Comparison of ENCODE assay signal across 8 mouse cellular contexts in genomic region chr2:25574136-25574535, GRCm38 (mm10). TPM values are rescaled to one million over a fixed set of nuclear protein-coding genes. Genes with fewer than 3 reads are reported as not detected.
DNase-seq lines count a peak whose midpoint lies in the region; ATAC-seq and TF ChIP-seq lines count a peak whose summit lies in the region.

No protein-coding gene starts in this region.

- no peak for DNase-seq in heart, adult 18-20 months
- DNase-seq in left cerebral cortex, postnatal 36 days (ENCODE audit: low spot score in 2 of 2) = no peak
- DNase-seq in right cerebral cortex, postnatal 36 days (ENCODE audit: low spot score in 2 of 2) = no peak

- no peak for TF ChIP-seq POLR2A in embryonic fibroblast, embryonic 13.5 days (IDR thresholded peaks at IDR 0.05; ENCODE audit: low read depth, low read length)

- intact Hi-C loops in left cerebral cortex, postnatal 36 days (cut with DNase I) = no loop called here

- H3K4me2 ChIP-seq in heart, embryonic 16.5 days (ENCODE audit: low read depth, low read length) = peak overlapping the region; percentile 82
- peak overlapping the region; percentile 83 for H3K4me2 ChIP-seq in liver, embryonic 12.5 days

- no peak for ATAC-seq in heart, embryonic 16.5 days (replicated peaks; ENCODE audit: extremely low read depth, insufficient read depth, low FRiP score)
- ATAC-seq in liver, embryonic 12.5 days = no peak
- ATAC-seq in activated CD4-positive, CD25-positive, alpha-beta regulatory T cell, adult 4 months = no peak

- H3K27me3 ChIP-seq in heart, embryonic 16.5 days (ENCODE audit: control insufficient read depth, insufficient read depth, low read length) = peaks cover 31% of the 10 kb centered on the region
- H3K27me3 ChIP-seq in E14TG2a.4 (ENCODE audit: insufficient read depth, low read length) = peaks cover 39% of the 10 kb centered on the region
- peaks cover 39% of the 10 kb centered on the region for H3K27me3 ChIP-seq in liver, embryonic 12.5 days (replicated peaks)

- H3K9ac ChIP-seq in heart, embryonic 16.5 days (ENCODE audit: low read length) = peak overlapping the region; percentile 72
- peak overlapping the region; percentile 70 for H3K9ac ChIP-seq in liver, embryonic 12.5 days

- no peak for TF ChIP-seq CTCF in E14TG2a.4 (conservative IDR thresholded peaks at IDR 0.05; ENCODE audit: low read length)
- TF ChIP-seq CTCF in embryonic fibroblast, embryonic 13.5 days (IDR thresholded peaks at IDR 0.05; ENCODE audit: borderline replicate concordance, insufficient read depth, low read length) = no peak

- peaks cover 7% of the 10 kb centered on the region; the same call in 1 of the 2 replicates for H3K36me3 ChIP-seq in heart, embryonic 16.5 days (ENCODE audit: control insufficient read depth, insufficient read depth)
- H3K36me3 ChIP-seq in E14TG2a.4 (ENCODE audit: insufficient read depth, low read length) = peaks cover 41% of the 10 kb centered on the region
- peaks cover 28% of the 10 kb centered on the region for H3K36me3 ChIP-seq in liver, embryonic 12.5 days

- peaks cover 32% of the 10 kb centered on the region for H3K4me1 ChIP-seq in heart, embryonic 16.5 days (ENCODE audit: control insufficient read depth, insufficient read depth, low read length)
- peaks cover 53% of the 10 kb centered on the region for H3K4me1 ChIP-seq in E14TG2a.4 (replicated peaks; ENCODE audit: low read depth, low read length)
- peaks cover 6% of the 10 kb centered on the region; the same call in 1 of the 2 replicates for H3K4me1 ChIP-seq in embryonic fibroblast, embryonic 13.5 days (ENCODE audit: control insufficient read depth, insufficient read depth, low read length)
- peaks cover 60% of the 10 kb centered on the region for H3K4me1 ChIP-seq in liver, embryonic 12.5 days

- H3K9me3 ChIP-seq in heart, embryonic 16.5 days (replicated peaks; ENCODE audit: control insufficient read depth, low read length) = no peaks in the 10 kb centered on the region
- H3K9me3 ChIP-seq in E14TG2a.4 (ENCODE audit: low read length) = no peaks in the 10 kb centered on the region
- no peaks in the 10 kb centered on the region for H3K9me3 ChIP-seq in liver, embryonic 12.5 days (replicated peaks)

- peak overlapping the region; percentile 60 for H3K4me3 ChIP-seq in heart, embryonic 16.5 days (ENCODE audit: low read length)
- H3K4me3 ChIP-seq in E14TG2a.4 (replicated peaks; ENCODE audit: low read length) = peak overlapping the region; percentile 84
- H3K4me3 ChIP-seq in embryonic fibroblast, embryonic 13.5 days (ENCODE audit: insufficient read depth, low read length) = peak overlapping the region; percentile 52
- H3K4me3 ChIP-seq in liver, embryonic 12.5 days = peak overlapping the region; percentile 64

- WGBS in heart, embryonic 16.5 days = 14% methylated on average over 11 of the region's 11 CpGs
- WGBS in liver, embryonic 12.5 days (ENCODE audit: insufficient replicate concordance) = 15% methylated on average over 11 of the region's 11 CpGs

- H3K27ac ChIP-seq in heart, embryonic 16.5 days (ENCODE audit: low read length) = peak overlapping the region; percentile 91
- 0 out of 2 replicates have a peak overlapping the region, but pooled peaks have one; percentile 4 for H3K27ac ChIP-seq in embryonic fibroblast, embryonic 13.5 days (ENCODE audit: insufficient read depth, low read length)
- H3K27ac ChIP-seq in liver, embryonic 12.5 days = peak overlapping the region; percentile 57

RNA-seq across cellular contexts. Expression of gene Mamdc4, which starts 0.5 kb away (rescaled TPM):
- polyA plus RNA-seq in heart, embryonic 16.5 days (2015; fragmentation: Nextera tagmentation; extraction: Ambion mirVana) = 2.7 and 19.0 TPM in 2 replicates
- 1 to 10 TPM in 1 of 2 experiments, under 1 TPM in 1; 0.55 to 1.4 TPM for total RNA-seq in heart, adult 18-20 months (2021)
- polyA plus RNA-seq in embryonic fibroblast, embryonic 13.5 days (2011; ENCODE audit: insufficient read length, low read depth, missing spikeins) = 0.45 and 1.0 TPM in 2 replicates
- 0.38 and 0.45 TPM in 2 replicates for polyA plus RNA-seq in liver, embryonic 12.5 days (2016; fragmentation: Nextera tagmentation; extraction: Ambion mirVana)
- under 1 TPM; 0.40 to 0.91 TPM for polyA plus RNA-seq in activated CD4-positive, CD25-positive, alpha-beta regulatory T cell, adult 4 months (2017; shearing (Covaris generic))
- total RNA-seq in left cerebral cortex, postnatal 36 days (2021) = 1 to 10 TPM; 1.4 to 2.4 TPM

RNA-seq across cellular contexts. Expression of gene Phpt1, which starts 0.9 kb away (rescaled TPM):
- polyA plus RNA-seq in heart, embryonic 16.5 days (2015; fragmentation: Nextera tagmentation; extraction: Ambion mirVana) = 180 and 190 TPM in 2 replicates
- total RNA-seq in heart, adult 18-20 months (2021) = 10 to 100 TPM; 55.9 to 72.5 TPM
- 33.0 and 46.4 TPM in 2 replicates for polyA plus RNA-seq in embryonic fibroblast, embryonic 13.5 days (2011; ENCODE audit: insufficient read length, low read depth, missing spikeins)
- polyA plus RNA-seq in liver, embryonic 12.5 days (2016; fragmentation: Nextera tagmentation; extraction: Ambion mirVana) = 67.8 and 69.2 TPM in 2 replicates
- 10 to 100 TPM; 55.3 to 61.6 TPM for polyA plus RNA-seq in activated CD4-positive, CD25-positive, alpha-beta regulatory T cell, adult 4 months (2017; shearing (Covaris generic))
- total RNA-seq in left cerebral cortex, postnatal 36 days (2021) = 10 to 100 TPM; 74.6 to 75.4 TPM

RNA-seq across cellular contexts. Expression of gene Ajm1, which starts 7.4 kb away (rescaled TPM):
- 0.05 and 0.10 TPM in 2 replicates for polyA plus RNA-seq in heart, embryonic 16.5 days (2015; fragmentation: Nextera tagmentation; extraction: Ambion mirVana)
- total RNA-seq in heart, adult 18-20 months (2021) = under 1 TPM; 0.10 to 0.46 TPM
- 0.17 and 0.25 TPM in 2 replicates for polyA plus RNA-seq in embryonic fibroblast, embryonic 13.5 days (2011; ENCODE audit: insufficient read length, low read depth, missing spikeins)
- polyA plus RNA-seq in liver, embryonic 12.5 days (2016; fragmentation: Nextera tagmentation; extraction: Ambion mirVana) = not detected in 2 replicates
- polyA plus RNA-seq in activated CD4-positive, CD25-positive, alpha-beta regulatory T cell, adult 4 months (2017; shearing (Covaris generic)) = under 1 TPM in 1 of 2 experiments, not detected in 1; 0.07 TPM
- 100 to 1,000 TPM in 1 of 2 experiments, 10 to 100 TPM in 1; 99.8 to 110 TPM for total RNA-seq in left cerebral cortex, postnatal 36 days (2021)

RNA-seq across cellular contexts. Expression of gene Edf1, which starts 16.5 kb away (rescaled TPM):
- 288 and 303 TPM in 2 replicates for polyA plus RNA-seq in heart, embryonic 16.5 days (2015; fragmentation: Nextera tagmentation; extraction: Ambion mirVana)
- 100 to 1,000 TPM; 223 to 241 TPM for total RNA-seq in heart, adult 18-20 months (2021)
- polyA plus RNA-seq in embryonic fibroblast, embryonic 13.5 days (2011; ENCODE audit: insufficient read length, low read depth, missing spikeins) = 102 and 122 TPM in 2 replicates
- 293 and 311 TPM in 2 replicates for polyA plus RNA-seq in liver, embryonic 12.5 days (2016; fragmentation: Nextera tagmentation; extraction: Ambion mirVana)
- 100 to 1,000 TPM; 290 to 402 TPM for polyA plus RNA-seq in activated CD4-positive, CD25-positive, alpha-beta regulatory T cell, adult 4 months (2017; shearing (Covaris generic))
- 100 to 1,000 TPM; 189 to 236 TPM for total RNA-seq in left cerebral cortex, postnatal 36 days (2021)

RNA-seq across cellular contexts. Expression of gene Traf2, which starts 27.4 kb away (rescaled TPM):
- polyA plus RNA-seq in heart, embryonic 16.5 days (2015; fragmentation: Nextera tagmentation; extraction: Ambion mirVana) = 27.0 and 27.3 TPM in 2 replicates
- 10 to 100 TPM; 15.7 to 17.6 TPM for total RNA-seq in heart, adult 18-20 months (2021)
- polyA plus RNA-seq in embryonic fibroblast, embryonic 13.5 days (2011; ENCODE audit: insufficient read length, low read depth, missing spikeins) = 11.5 and 13.1 TPM in 2 replicates
- 22.4 and 24.4 TPM in 2 replicates for polyA plus RNA-seq in liver, embryonic 12.5 days (2016; fragmentation: Nextera tagmentation; extraction: Ambion mirVana)
- 10 to 100 TPM; 60.9 to 67.0 TPM for polyA plus RNA-seq in activated CD4-positive, CD25-positive, alpha-beta regulatory T cell, adult 4 months (2017; shearing (Covaris generic))
- 1 to 10 TPM; 8.7 to 9.3 TPM for total RNA-seq in left cerebral cortex, postnatal 36 days (2021)

Comparison
In these comparisons a context has a peak if more than half of its experiments do, and no peak if none do; other contexts are left out.
1. H3K27ac ChIP-seq: peak in every context shown above with its lines; median percentile 91 in heart, embryonic 16.5 days; 57 in liver, embryonic 12.5 days; 4 in embryonic fibroblast, embryonic 13.5 days.